Mouse (Mus musculus): ENCODE measurements at regions not wholly inside any gene's neighbourhood (a gene's known extent, or its start where the extent isn't known, plus 50 kb on each side); places are given as distances from the start of the nearest gene placed in this dataset.
"Not testable (repeated sequence)": the region's sequence is repeated elsewhere in the genome, so short reads cannot be mapped to it uniquely, and the experiment has no call there.

DNA sequence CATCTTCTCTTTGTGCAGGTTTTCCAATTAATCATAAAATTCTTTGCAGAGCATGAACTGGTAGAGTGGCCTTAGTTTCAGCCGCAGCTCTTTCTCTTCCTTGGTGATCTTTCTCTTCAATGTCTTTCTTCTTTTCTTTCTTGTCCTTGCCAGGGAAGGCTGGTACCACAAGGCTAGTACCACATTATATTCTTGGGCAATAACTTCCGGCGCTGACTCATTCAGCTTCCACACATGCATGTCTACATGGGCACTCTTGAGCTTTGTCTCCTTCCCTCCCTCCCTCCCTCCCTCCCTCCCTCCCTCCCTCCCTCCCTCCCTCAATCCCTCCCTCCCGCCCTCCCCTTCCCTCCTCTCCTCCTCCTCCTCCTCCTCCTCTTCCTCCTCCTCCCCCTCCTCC is 98.1 kb upstream of the Pwp1 start:
- H3K9ac ChIP-seq; H3K4me2 ChIP-seq; H3K27ac ChIP-seq (ENCODE audit: low read depth); H3K4me1 ChIP-seq (ENCODE audit: insufficient read depth); H3K27me3 ChIP-seq (ENCODE audit: insufficient read depth, low read length); H3K4me3 ChIP-seq (ENCODE audit: low read depth, low read length); DNase-seq; H3K9me3 ChIP-seq (ENCODE audit: low read depth, low read length); ATAC-seq (ENCODE audit: insufficient read depth); H3K36me3 ChIP-seq (ENCODE audit: insufficient read depth): not testable (repeated sequence)
- 94% methylated on average over 3 of the region's 4 CpGs for WGBS

DNA sequence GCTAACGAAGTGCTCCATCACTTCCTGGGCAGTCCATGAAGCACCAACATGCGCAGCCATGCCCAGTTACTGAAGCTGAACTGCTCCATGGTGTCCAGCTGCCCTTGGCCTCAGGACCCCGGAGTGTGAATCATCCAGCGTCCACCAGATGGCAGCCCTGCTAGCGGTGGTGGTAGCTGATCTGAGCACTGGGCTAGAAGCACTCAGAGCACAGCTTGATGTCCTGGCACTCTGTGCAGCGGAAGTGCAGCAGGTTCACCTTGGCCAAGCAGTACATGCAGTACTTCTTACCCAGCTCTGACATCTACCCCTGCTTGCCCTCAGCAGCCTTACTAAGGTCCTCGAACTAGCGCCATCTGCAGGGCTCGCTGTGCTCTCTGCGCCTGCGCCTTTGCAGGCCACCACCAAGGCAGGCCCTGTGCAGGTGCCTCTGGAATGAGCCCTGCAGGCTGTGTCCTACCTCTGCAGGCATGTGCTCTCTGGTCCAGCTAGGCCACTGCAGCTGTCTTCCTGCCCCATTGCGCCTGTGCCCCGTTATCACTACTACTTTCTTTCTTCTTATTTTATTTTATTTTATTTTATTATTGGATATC is 97.4 kb upstream of the Pwp1 start:
- H3K36me3 ChIP-seq (ENCODE audit: insufficient read depth); H3K4me1 ChIP-seq (ENCODE audit: insufficient read depth); H3K9me3 ChIP-seq (ENCODE audit: low read depth, low read length); H3K27me3 ChIP-seq (ENCODE audit: insufficient read depth, low read length); H3K4me3 ChIP-seq (ENCODE audit: low read depth, low read length); H3K4me2 ChIP-seq; DNase-seq; H3K9ac ChIP-seq; H3K27ac ChIP-seq (ENCODE audit: low read depth): not testable (repeated sequence)
- 43% methylated on average over 10 of the region's 13 CpGs for WGBS
- peak; percentile 29 for TF ChIP-seq CTCF (IDR thresholded peaks at IDR 0.05; ENCODE audit: low read depth)
- peak; percentile 49; the same call in 1 of the 2 replicates for ATAC-seq (ENCODE audit: insufficient read depth)

DNA sequence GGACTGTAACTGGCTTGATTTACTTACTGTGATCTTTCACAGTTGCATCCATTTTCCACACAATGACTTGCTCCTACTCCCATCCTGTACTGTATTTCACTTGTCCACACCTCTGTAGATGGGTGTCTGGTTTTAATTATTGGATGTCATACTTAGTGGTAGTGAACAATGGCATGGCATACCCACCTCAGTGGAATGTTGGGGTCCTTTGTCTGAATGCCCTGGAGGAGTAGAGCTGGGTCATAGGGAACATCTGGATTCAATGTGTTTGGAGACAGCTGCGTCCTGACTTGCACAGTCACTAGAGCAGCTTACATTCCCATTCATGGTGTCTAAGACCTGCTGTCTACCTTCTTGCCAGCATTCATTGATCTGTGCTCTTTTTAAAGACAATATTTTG is 91.5 kb upstream of the Pwp1 start:
- WGBS = 71% methylated on average over 1 of the region's 1 CpGs
- no peak for DNase-seq
- no peaks in the 10 kb centered on the region for H3K27me3 ChIP-seq (ENCODE audit: insufficient read depth, low read length)
- no peaks in the 10 kb centered on the region for H3K36me3 ChIP-seq (ENCODE audit: insufficient read depth)
- H3K4me3 ChIP-seq (ENCODE audit: low read depth, low read length) = no peak overlapping the region
- no peaks in the 10 kb centered on the region for H3K9me3 ChIP-seq (ENCODE audit: low read depth, low read length)
- H3K4me1 ChIP-seq (ENCODE audit: insufficient read depth) = no peaks in the 10 kb centered on the region
- no peak for TF ChIP-seq CTCF (IDR thresholded peaks at IDR 0.05; ENCODE audit: low read depth)
- H3K9ac ChIP-seq = no peak overlapping the region
- ATAC-seq (ENCODE audit: insufficient read depth) = no peak
- no peak overlapping the region for H3K27ac ChIP-seq (ENCODE audit: low read depth)
- H3K4me2 ChIP-seq = no peak overlapping the region

DNA sequence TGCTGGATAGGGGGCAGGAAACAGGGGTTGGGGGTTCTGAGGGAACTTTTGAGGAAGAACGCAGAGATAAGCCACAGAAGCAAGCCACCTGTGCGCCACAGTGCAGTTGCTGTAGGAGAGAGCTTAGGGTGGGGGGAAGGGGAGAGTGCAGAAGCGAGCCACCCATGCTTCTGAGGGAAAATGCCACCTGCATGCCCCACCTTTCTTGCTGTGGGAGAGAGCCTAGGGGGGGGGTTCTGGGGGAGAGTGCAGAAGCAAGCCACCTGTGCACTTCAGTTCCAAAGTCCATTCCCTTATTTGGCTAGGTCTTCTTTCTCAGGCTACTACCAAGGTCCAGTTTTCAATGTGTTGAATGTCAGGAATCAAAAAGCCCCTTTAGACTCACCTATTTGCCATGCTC is 90.3 kb upstream of the Pwp1 start:
- H3K9ac ChIP-seq = no peak overlapping the region
- ATAC-seq (ENCODE audit: insufficient read depth) = no peak
- 36% methylated on average over 3 of the region's 3 CpGs for WGBS

DNA sequence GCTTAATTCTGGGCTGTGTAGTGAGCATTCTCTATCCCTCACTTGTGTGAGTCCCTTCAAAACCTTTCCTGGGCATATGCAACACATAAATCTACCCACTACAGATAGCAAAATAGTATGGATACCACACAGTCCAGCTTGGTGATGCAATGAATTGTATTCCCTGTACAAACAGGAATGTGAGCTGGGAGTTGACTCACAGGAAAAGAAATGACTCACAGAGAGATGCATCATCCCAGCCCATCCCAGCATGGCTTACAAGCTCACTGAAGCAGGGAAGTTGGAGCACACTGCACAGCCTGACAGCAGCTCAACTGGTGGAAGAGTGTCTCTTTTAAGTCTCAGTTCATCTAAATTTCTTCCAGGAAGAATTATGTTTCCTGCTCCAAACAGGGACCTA is 89.7 kb upstream of the Pwp1 start:
- not testable (repeated sequence) for H3K36me3 ChIP-seq (ENCODE audit: insufficient read depth); H3K4me3 ChIP-seq (ENCODE audit: low read depth, low read length); H3K9ac ChIP-seq; ATAC-seq (ENCODE audit: insufficient read depth); H3K27ac ChIP-seq (ENCODE audit: low read depth); H3K27me3 ChIP-seq (ENCODE audit: insufficient read depth, low read length); DNase-seq; H3K9me3 ChIP-seq (ENCODE audit: low read depth, low read length); H3K4me2 ChIP-seq; H3K4me1 ChIP-seq (ENCODE audit: insufficient read depth)

More for the DNA sequence above, 90.3 kb upstream of the Pwp1 start:
- no peaks in the 10 kb centered on the region for H3K27me3 ChIP-seq (ENCODE audit: insufficient read depth, low read length)
- no peak overlapping the region for H3K4me2 ChIP-seq
- no peaks in the 10 kb centered on the region for H3K36me3 ChIP-seq (ENCODE audit: insufficient read depth)
- H3K4me1 ChIP-seq (ENCODE audit: insufficient read depth) = no peaks in the 10 kb centered on the region
- no peaks in the 10 kb centered on the region for H3K9me3 ChIP-seq (ENCODE audit: low read depth, low read length)
- no peak overlapping the region for H3K27ac ChIP-seq (ENCODE audit: low read depth)
- DNase-seq = no peak
- H3K4me3 ChIP-seq (ENCODE audit: low read depth, low read length) = no peak overlapping the region
- TF ChIP-seq CTCF (IDR thresholded peaks at IDR 0.05; ENCODE audit: low read depth) = no peak

- Histone ChIP-seq H3K4me1 (ENCODE audit: insufficient read depth) (no peaks in the 10 kb centered on the region), H3K36me3 (ENCODE audit: insufficient read depth) (no peaks in the 10 kb centered on the region), H3K4me2 (no peak overlapping the region), H3K9me3 (ENCODE audit: low read depth, low read length) (no peaks in the 10 kb centered on the region), H3K9ac (no peak overlapping the region), H3K27ac (ENCODE audit: low read depth) (no peak overlapping the region), H3K27me3 (ENCODE audit: insufficient read depth, low read length) (no peaks in the 10 kb centered on the region), H3K4me3 (ENCODE audit: low read depth, low read length) (no peak overlapping the region)
- DNase-seq (peak; percentile 27), ATAC-seq (ENCODE audit: insufficient read depth) (no peak)
- peak; percentile 50 for TF ChIP-seq CTCF (IDR thresholded peaks at IDR 0.05; ENCODE audit: low read depth)
- WGBS = 64% methylated on average over 5 of the region's 5 CpGs
Measured at GRCm38 (mm10) chr10:85741972-85742371, 87.3 kb upstream of the Pwp1 start.

GRCm38 (mm10) chr10:85745390-85745789 is 83.9 kb upstream of the Pwp1 start:
- not testable (repeated sequence) for H3K9ac ChIP-seq; H3K4me3 ChIP-seq (ENCODE audit: low read depth, low read length); H3K27me3 ChIP-seq (ENCODE audit: insufficient read depth, low read length); H3K36me3 ChIP-seq (ENCODE audit: insufficient read depth); H3K4me1 ChIP-seq (ENCODE audit: insufficient read depth); H3K4me2 ChIP-seq; DNase-seq; H3K9me3 ChIP-seq (ENCODE audit: low read depth, low read length); H3K27ac ChIP-seq (ENCODE audit: low read depth); ATAC-seq (ENCODE audit: insufficient read depth)
- WGBS = 65% methylated on average over 6 of the region's 7 CpGs

GRCm38 (mm10) chr10:85745818-85746217 is 83.5 kb upstream of the Pwp1 start:
- H3K36me3 ChIP-seq (ENCODE audit: insufficient read depth); H3K27ac ChIP-seq (ENCODE audit: low read depth); H3K9ac ChIP-seq; ATAC-seq (ENCODE audit: insufficient read depth); H3K4me1 ChIP-seq (ENCODE audit: insufficient read depth); H3K4me2 ChIP-seq; H3K9me3 ChIP-seq (ENCODE audit: low read depth, low read length); H3K27me3 ChIP-seq (ENCODE audit: insufficient read depth, low read length); H3K4me3 ChIP-seq (ENCODE audit: low read depth, low read length); DNase-seq: not testable (repeated sequence)
- 43% methylated on average over 2 of the region's 8 CpGs for WGBS

GRCm38 (mm10) chr10:85749549-85749948 is 79.7 kb upstream of the Pwp1 start:
- not testable (repeated sequence) for DNase-seq; H3K4me3 ChIP-seq (ENCODE audit: low read depth, low read length); H3K36me3 ChIP-seq (ENCODE audit: insufficient read depth); H3K27me3 ChIP-seq (ENCODE audit: insufficient read depth, low read length); H3K9ac ChIP-seq; ATAC-seq (ENCODE audit: insufficient read depth); H3K27ac ChIP-seq (ENCODE audit: low read depth); H3K9me3 ChIP-seq (ENCODE audit: low read depth, low read length); H3K4me2 ChIP-seq; H3K4me1 ChIP-seq (ENCODE audit: insufficient read depth)
- WGBS = 67% methylated on average over 2 of the region's 2 CpGs
